ENCODE assay signal across 8 mouse cellular contexts in the genomic region with DNA sequence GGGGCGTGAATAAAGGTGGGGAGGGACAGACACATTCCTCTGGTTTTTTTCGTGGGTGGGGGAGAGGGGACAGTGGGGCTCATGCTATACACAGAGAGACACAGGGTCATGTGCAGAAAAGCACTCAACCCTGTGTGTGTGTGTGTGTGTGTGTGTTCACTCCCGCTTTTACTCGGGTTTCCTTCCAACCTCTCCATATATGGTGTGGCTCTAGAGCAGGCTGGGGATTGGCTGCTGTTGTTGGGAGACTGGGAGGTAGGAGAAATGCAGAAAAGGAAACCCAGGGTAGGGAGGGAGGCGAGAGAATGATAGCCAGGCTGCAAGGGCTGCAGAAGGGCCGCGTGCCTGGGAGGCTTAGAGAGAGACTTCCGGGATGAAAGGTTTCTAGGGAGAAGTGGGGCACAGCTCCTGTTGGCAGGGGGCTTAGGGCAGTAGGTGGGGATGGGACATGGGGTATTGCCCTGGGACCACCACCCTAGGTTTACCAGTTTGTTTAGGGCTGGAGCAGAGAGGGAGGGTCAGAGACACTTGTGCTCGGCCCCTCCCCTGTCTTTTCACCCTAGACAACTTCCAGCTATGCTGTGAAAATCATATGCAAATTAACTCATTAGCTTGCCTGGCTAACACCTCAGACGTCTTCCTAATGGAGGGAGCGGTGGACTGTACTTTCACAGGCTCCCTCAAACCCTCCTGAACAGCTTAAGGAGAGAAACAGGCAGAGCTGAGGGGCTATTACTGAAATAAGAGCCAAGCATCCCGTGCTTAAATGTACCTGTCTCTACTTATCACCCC. TPM values are rescaled to one million over a fixed set of nuclear protein-coding genes. Genes with fewer than 3 reads are reported as not detected.
DNase-seq lines count a peak whose midpoint lies in the region; ATAC-seq and TF ChIP-seq lines count a peak whose summit lies in the region.

No protein-coding gene starts in this region.

- peaks cover 27% of the 10 kb centered on the region for H3K36me3 ChIP-seq in embryonic facial prominence, embryonic 15.5 days
- H3K36me3 ChIP-seq in heart, postnatal 0 days (replicated peaks; ENCODE audit: control insufficient read depth, insufficient read depth, low read length), result peaks cover 26% of the 10 kb centered on the region

- no peaks in the 10 kb centered on the region for H3K9me3 ChIP-seq in embryonic facial prominence, embryonic 15.5 days (replicated peaks)
- H3K9me3 ChIP-seq in heart, postnatal 0 days (replicated peaks; ENCODE audit: control insufficient read depth, low read length), result no peaks in the 10 kb centered on the region

- WGBS in embryonic facial prominence, embryonic 15.5 days, result 2% methylated on average over 12 of the region's 12 CpGs
- 3% methylated on average over 12 of the region's 12 CpGs for whole genome bisulfite sequencing in heart, postnatal 0 days

- TF ChIP-seq EP300 in heart, postnatal 0 days (IDR thresholded peaks at IDR 0.05; ENCODE audit: low read depth), result peak; percentile 67; the same call in 1 of the 2 replicates

- 0 out of 2 replicates have a peak overlapping the region, but pooled peaks have one; percentile 1 for H3K9ac ChIP-seq in embryonic facial prominence, embryonic 15.5 days
- peak overlapping the region; percentile 53 for H3K9ac ChIP-seq in heart, postnatal 0 days (replicated peaks; ENCODE audit: low read depth, low read length)

- H3K4me2 ChIP-seq in embryonic facial prominence, embryonic 15.5 days (replicated peaks), result peak overlapping the region; percentile 46
- H3K4me2 ChIP-seq in heart, postnatal 0 days (ENCODE audit: low read depth, low read length), result peak overlapping the region; percentile 48

- peak; percentile 33 to 35 for DNase-seq in B cell, adult 2 months
- peak; percentile 54 for DNase-seq in ZHBTc4 (ENCODE audit: low read depth, low spot score)
- peak; percentile 93 for DNase-seq in heart, postnatal 0 days (ENCODE audit: low spot score)
- peak; percentile 73 to 81 for DNase-seq in kidney, postnatal 4 days
- DNase-seq in lung, postnatal 4 days, result peak; percentile 72 to 78
- peak; percentile 61 for DNase-seq in retina, postnatal 7 days (ENCODE audit: low read depth, low spot score)

- peak overlapping the region; percentile 32 for H3K4me3 ChIP-seq in embryonic facial prominence, embryonic 15.5 days (replicated peaks)
- peak overlapping the region; percentile 18 for H3K4me3 ChIP-seq in heart, postnatal 0 days (ENCODE audit: low read depth, low read length)

- peaks cover 34% of the 10 kb centered on the region for H3K4me1 ChIP-seq in embryonic facial prominence, embryonic 15.5 days
- peaks cover 31% of the 10 kb centered on the region for H3K4me1 ChIP-seq in heart, postnatal 0 days (ENCODE audit: control insufficient read depth, insufficient read depth)

- no peaks in the 10 kb centered on the region for H3K27me3 ChIP-seq in embryonic facial prominence, embryonic 15.5 days
- no peaks in the 10 kb centered on the region for H3K27me3 ChIP-seq in heart, postnatal 0 days (ENCODE audit: control insufficient read depth, insufficient read depth, low read length)

- H3K27ac ChIP-seq in embryonic facial prominence, embryonic 15.5 days (replicated peaks), result peak overlapping the region; percentile 86
- H3K27ac ChIP-seq in heart, postnatal 0 days (ENCODE audit: low read depth), result peak overlapping the region; percentile 96

- no peak for TF ChIP-seq CTCF in heart, postnatal 0 days (IDR thresholded peaks at IDR 0.05; ENCODE audit: low read depth)

- peak; percentile 92 for ATAC-seq in embryonic facial prominence, embryonic 15.5 days (ENCODE audit: insufficient number of reproducible peaks, low FRiP score, low TSS enrichment, low read depth)
- peak; percentile 91 for ATAC-seq in heart, postnatal 0 days (ENCODE audit: insufficient read depth, low read depth)
- ATAC-seq in erythroblast, adult 5-6 weeks (replicated peaks; ENCODE audit: low FRiP score, poor library complexity, severe bottlenecking), result no peak

RNA-seq across cellular contexts. Expression of a gene that starts 10.4 kb away (rescaled TPM):
- polyA plus RNA-seq in embryonic facial prominence, embryonic 15.5 days (2015; fragmentation: Nextera tagmentation; extraction: Ambion mirVana), result 36.7 and 47.0 TPM in 2 replicates
- 116 and 138 TPM in 2 replicates for total RNA-seq in heart, postnatal 0 days (2014; rRNA removed; ENCODE audit: low replicate concordance)
- polyA plus RNA-seq in heart, postnatal 0 days (2015; fragmentation: Nextera tagmentation; extraction: Ambion mirVana), result 74.9 and 94.8 TPM in 2 replicates
- total RNA-seq in erythroblast, adult 5-6 weeks (2015; ENCODE audit: low replicate concordance), result 6.7 and 10.8 TPM in 2 replicates
- 8.2 and 10.1 TPM in 2 replicates for total RNA-seq in erythroblast, adult 5-6 weeks (2017; ENCODE audit: low replicate concordance)

RNA-seq across cellular contexts. Expression of a gene that starts 56.4 kb away (rescaled TPM):
- polyA plus RNA-seq in embryonic facial prominence, embryonic 15.5 days (2015; fragmentation: Nextera tagmentation; extraction: Ambion mirVana), result 173 and 175 TPM in 2 replicates
- total RNA-seq in heart, postnatal 0 days (2014; rRNA removed; ENCODE audit: low replicate concordance), result 25.9 and 33.5 TPM in 2 replicates
- 105 and 118 TPM in 2 replicates for polyA plus RNA-seq in heart, postnatal 0 days (2015; fragmentation: Nextera tagmentation; extraction: Ambion mirVana)
- 37.6 and 46.3 TPM in 2 replicates for total RNA-seq in erythroblast, adult 5-6 weeks (2015; ENCODE audit: low replicate concordance)
- 212 and 278 TPM in 2 replicates for total RNA-seq in erythroblast, adult 5-6 weeks (2017; ENCODE audit: low replicate concordance)

Comparison
In these comparisons a context has a peak if more than half of its experiments do, and no peak if none do; other contexts are left out.
1. DNase-seq: peak in every context shown above with its lines; median percentile 93 in heart, postnatal 0 days; 77 in kidney, postnatal 4 days; 75 in lung, postnatal 4 days; 61 in retina, postnatal 7 days; 54 in ZHBTc4; 34 in B cell, adult 2 months.